Mouse (Mus musculus): Measurements from ENCODE around the gene Ulk3. TPM values are rescaled to one million over a fixed set of nuclear protein-coding genes. Genes with fewer than 3 reads are reported as not detected.

The Ulk3 gene
- total RNA-seq (2021): 1 to 10 TPM; 3.4 to 4.3 TPM
- long read RNA-seq, experiment 1, partial matches to known transcripts: 1 of 2 reads
- long read RNA-seq, experiment 1, other reads (novel, unspliced or antisense): 1 of 2 reads
- long read RNA-seq, experiment 2, partial matches to known transcripts: 0 of 1 reads
- long read RNA-seq, experiment 2, other reads (novel, unspliced or antisense): 1 of 1 reads

DNA sequence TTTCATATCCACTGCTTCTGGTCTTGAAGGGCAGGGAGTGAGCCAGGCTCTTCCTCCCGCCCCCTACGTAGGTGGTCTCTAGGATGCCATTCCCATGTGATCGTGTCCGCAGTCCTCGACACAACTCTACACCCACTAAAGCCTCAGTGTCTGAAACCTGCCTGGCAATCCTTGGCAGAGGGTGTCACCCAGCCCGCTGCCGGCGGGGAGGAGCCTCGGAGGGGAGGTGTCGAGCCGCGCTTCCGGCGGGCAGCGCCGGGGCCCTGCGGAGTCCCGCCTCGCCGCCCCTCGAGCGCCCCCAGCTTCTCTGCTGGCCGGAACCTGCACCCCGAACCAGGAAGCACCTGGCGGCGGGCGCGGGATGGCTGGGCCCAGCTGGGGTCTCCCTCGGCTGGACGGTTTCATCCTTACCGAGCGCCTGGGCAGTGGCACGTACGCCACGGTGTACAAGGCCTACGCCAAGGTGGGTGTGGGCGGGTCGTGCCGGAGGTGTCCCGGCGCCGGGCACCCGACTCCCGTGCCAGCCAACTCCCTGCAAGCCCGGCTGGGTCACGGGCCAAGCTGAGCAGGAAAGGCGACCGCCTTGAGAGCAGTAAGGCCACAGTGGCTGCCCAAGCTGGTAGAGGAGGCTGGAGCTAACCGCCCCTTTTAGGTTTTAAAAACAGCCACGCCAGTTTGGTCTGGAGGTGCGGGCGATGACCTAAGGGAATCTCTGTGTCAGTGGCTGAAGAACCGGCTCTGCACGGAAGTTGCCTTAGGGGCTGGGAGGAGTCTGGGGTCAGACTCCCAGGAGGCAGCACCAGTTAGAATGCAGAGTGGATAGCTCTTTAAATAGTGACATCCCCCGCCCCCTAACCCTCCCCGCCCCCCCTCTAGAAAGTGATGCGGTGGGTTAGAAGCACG, at the start of gene Ulk3:
TSS of gene Ulk3 (plus strand) at position 229 of the 903 bp plus-strand sequence.
- intact Hi-C loops (cut with DNase I; ENCODE audit: low total_unique reads): loop anchor here (5.0 kb wide), 2 partner anchors 47 to 53 kb away; no protein-coding TSS in a partner anchor
- DNase-seq: peak; percentile 84

GRCm38 (mm10) chr9:57539550-57539949, 49.7 kb upstream of the Ulk3 start:
- DNase-seq: no peak
- intact Hi-C loops (cut with DNase I; ENCODE audit: low total_unique reads): loop anchor here (5.0 kb wide), 1 partner anchor 113 kb away; the partner anchor contains the start of gene Csk

- intact Hi-C loops (cut with DNase I; ENCODE audit: low total_unique reads): loop anchor here (5.0 to 10.0 kb wide), 2 partner anchors 46 to 213 kb away; partner anchors contain the start of gene Ulk3
- DNase-seq: no peak
Observed at GRCm38 (mm10) chr9:57541312-57541711, 47.9 kb upstream of the Ulk3 start.

- intact Hi-C loops (cut with DNase I; ENCODE audit: low total_unique reads): loop anchor here (5.0 to 10.0 kb wide), 2 partner anchors 43 to 211 kb away; partner anchors contain the start of gene Ulk3
- no peak for DNase-seq
Observed at GRCm38 (mm10) chr9:57543951-57544350, 45.3 kb upstream of the Ulk3 start.

GRCm38 (mm10) chr9:57547287-57547686, 42.0 kb upstream of the Ulk3 start:
- DNase-seq: peak; percentile 62
- intact Hi-C loops (cut with DNase I; ENCODE audit: low total_unique reads): loop anchor here (10.0 kb wide), 1 partner anchor 208 kb away; no protein-coding TSS in a partner anchor

DNA sequence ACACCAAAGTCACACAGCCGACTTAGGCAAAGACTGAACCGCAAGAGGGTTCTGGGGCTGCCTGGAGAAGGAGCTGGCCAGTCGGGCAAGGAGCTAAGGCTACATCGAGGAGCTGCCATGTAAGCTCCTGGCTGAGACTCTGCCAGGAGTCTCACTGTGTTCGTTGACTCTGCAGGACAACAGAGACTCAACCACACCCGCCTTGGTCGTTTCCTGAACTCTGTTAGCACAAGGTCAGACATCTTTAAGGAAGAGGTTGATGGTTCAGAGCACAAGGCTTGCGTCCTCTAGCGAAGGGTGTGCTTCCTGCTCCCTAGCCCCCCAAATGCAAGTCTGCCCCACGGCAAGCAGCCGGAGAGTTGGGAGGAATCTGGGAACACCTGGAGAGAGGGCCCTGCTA, 41.4 kb upstream of the Ulk3 start:
- intact Hi-C loops (cut with DNase I; ENCODE audit: low total_unique reads): loop anchor here (10.0 kb wide), 1 partner anchor 207 kb away; no protein-coding TSS in a partner anchor
- DNase-seq: no peak

- DNase-seq: no peak
- intact Hi-C loops (cut with DNase I; ENCODE audit: low total_unique reads): loop anchor here (10.0 kb wide), 1 partner anchor 206 kb away; no protein-coding TSS in a partner anchor
Observed at GRCm38 (mm10) chr9:57549186-57549585, 40.1 kb upstream of the Ulk3 start.

DNA sequence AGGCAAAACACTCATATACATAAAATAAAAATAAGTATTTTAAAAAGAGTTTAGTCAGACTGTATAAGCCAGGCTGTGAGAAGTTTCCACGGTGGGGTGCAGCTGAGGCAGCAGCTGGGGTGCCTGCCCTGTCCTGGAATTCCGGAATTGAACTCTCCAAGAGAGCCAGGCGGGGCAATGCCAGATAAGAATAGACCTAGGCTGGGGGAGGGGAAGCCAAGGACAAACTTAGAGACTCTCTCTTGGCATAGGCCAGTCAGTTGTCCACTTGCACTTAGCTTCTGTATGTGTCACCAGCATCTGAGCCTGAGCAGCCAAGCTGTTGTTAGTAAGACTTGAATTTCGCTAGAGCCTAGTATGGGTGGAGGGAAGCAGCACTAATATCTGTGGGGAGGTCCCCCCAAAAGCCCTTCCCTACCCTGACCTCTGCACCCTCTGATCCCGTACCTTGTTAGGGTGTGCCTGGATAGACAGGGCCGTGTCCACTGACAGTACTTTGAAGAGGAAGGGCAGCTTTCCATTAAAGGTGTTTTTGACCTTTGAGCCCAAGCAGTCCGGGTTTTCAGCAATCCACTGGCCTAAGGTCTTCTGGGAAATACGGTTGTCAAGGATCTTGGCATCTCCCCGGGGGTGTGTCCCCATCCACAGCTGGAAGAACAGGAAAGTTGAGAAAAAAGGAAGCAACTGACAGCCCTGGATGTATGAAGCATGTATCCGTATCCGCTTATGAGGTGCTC, 39.0 kb upstream of the Ulk3 start:
- no peak for DNase-seq
- intact Hi-C loops (cut with DNase I; ENCODE audit: low total_unique reads): no loop called here

DNA sequence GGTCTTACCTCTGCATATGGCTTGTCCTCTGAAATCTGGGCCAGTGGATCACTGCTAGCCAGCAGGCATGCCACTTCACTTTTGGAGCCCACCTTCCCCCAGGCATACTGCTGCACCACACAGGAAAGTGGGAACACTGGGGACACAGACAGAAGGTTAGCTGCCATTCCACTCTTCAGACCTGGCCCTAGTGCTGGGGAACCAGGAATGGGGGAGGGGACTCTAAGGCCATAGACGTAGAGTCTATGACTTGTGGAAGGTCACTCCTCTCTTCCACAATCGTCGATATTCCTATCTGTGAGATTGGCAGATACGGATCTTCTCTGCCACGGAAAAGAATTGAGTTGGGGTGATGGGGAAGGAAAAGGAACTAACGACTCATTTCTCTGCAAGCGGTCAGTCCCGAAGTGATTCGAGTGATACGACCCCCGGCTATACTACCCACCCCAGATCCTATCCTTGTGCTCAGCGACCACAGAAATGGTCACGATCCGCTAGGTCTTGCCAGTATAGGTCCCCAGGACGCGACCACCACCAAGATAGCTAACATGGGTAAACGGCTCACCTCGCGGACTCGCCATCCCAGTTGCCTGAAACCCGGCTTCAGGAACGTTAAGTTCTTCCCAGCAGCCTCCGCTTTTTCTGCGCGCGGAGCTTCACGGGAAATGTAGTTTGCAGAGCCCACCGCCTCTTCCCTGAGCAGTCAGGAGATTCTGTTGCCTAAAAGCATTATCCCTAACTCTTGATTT, 36.9 kb upstream of the Ulk3 start, which contains the start of gene Mpi:
TSS of gene Mpi (minus strand) at position 625 of the 749 bp plus-strand sequence.
- intact Hi-C loops (cut with DNase I; ENCODE audit: low total_unique reads): no loop called here
- DNase-seq: peak; percentile 68

- no peak for DNase-seq
- intact Hi-C loops (cut with DNase I; ENCODE audit: low total_unique reads): no loop called here
Observed at GRCm38 (mm10) chr9:57553119-57553518, 36.1 kb upstream of the Ulk3 start.

DNA sequence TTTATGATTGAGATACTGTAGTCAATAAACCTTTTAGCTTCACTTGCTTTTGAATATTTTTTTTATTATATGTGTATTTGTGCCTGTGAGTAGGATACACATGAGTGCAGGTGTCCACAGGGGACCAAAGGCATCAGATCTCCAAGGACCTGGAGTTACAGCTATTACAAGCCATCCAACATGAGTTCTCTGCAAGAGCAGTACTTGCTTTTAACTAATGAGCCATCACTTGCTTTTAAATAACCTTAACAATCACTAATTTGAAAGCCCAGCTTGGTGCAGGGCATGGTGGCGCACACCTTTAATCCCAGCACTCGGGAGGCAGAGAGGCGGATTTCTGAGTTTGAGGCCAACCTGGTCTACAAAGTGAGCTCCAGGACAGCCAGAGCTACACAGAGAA, 34.5 kb upstream of the Ulk3 start:
- intact Hi-C loops (cut with DNase I; ENCODE audit: low total_unique reads): no loop called here
- no peak for DNase-seq

- DNase-seq: no peak
- intact Hi-C loops (cut with DNase I; ENCODE audit: low total_unique reads): no loop called here
Observed at GRCm38 (mm10) chr9:57557215-57557614, 32.0 kb upstream of the Ulk3 start.

GRCm38 (mm10) chr9:57558625-57559024, 30.6 kb upstream of the Ulk3 start:
- no peak for DNase-seq
- intact Hi-C loops (cut with DNase I; ENCODE audit: low total_unique reads): no loop called here

- no peak for DNase-seq
- intact Hi-C loops (cut with DNase I; ENCODE audit: low total_unique reads): no loop called here
Observed at GRCm38 (mm10) chr9:57559568-57559967, 29.7 kb upstream of the Ulk3 start.

- intact Hi-C loops (cut with DNase I; ENCODE audit: low total_unique reads): no loop called here
- DNase-seq: no peak
Observed at GRCm38 (mm10) chr9:57560263-57560662, 29.0 kb upstream of the Ulk3 start.

- intact Hi-C loops (cut with DNase I; ENCODE audit: low total_unique reads): no loop called here
Observed at GRCm38 (mm10) chr9:57560861-57561710, 28.2 kb upstream of the Ulk3 start, which contains the start of gene Scamp2. Gene Scamp2 (plus strand): TSS chr9:57560943.

GRCm38 (mm10) chr9:57561711-57562099, 27.5 kb upstream of the Ulk3 start:
- DNase-seq: no peak
- intact Hi-C loops (cut with DNase I; ENCODE audit: low total_unique reads): no loop called here

More at GRCm38 (mm10) chr9:57560861-57561710, 28.2 kb upstream of the Ulk3 start, which contains the start of gene Scamp2:
- peak; percentile 94 for DNase-seq

DNA sequence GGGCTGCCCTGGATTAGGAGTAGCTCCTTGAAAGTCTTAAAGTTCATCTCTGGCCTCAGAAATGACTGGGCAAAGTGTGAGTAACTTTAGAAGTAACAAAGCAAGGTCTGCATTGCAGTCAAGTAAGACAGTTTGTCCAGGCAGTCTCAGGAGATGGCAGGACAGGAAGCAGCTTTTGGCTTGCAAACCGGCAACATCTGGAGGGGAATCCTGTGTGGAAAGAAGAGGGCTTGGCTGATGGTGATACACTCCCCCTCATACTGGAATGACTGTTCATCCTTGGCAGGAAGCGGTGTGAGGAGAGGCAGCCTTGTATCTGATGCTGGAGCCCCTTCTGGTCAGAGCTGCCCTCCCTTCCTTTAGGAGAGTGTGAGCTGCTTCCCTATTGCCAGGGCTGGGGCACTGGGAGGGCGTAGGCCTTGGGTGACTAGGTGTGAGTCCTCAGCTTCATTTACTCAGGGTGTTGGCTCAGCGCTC, 26.3 kb upstream of the Ulk3 start:
- peak; percentile 73 for DNase-seq
- intact Hi-C loops (cut with DNase I; ENCODE audit: low total_unique reads): no loop called here

Measured in gastrocnemius, postnatal 14 days (tissue).